Mouse (Mus musculus): ENCODE data around the gene Hs2st1.

The Hs2st1 gene

GRCm38 (mm10) chr3:144569401-144569971 is 495 bp downstream of the Hs2st1 start:
- CTCF ChIA-PET = interaction anchor here in 3 of 4 experiments (0.9 to 1.2 kb wide), 3 partner anchors 102 to 150 kb away, joined by 4 to 5 read pairs (median 5); partner anchors contain the start of gene Sh3glb1 (in 1 of the 3)
- POLR2A ChIA-PET = interaction anchor here in 3 of 4 experiments (0.6 to 8.4 kb wide), 44 partner anchors 8 to 1687 kb away, joined by 3 to 60 read pairs (median 4); partner anchors contain the start of gene Odf2l (in 2 of the 3)

- ChIA-PET CTCF (interaction anchor here in 2 of 4 experiments (0.9 to 1.2 kb wide), 2 partner anchors 115 to 151 kb away, joined by 4 to 5 read pairs; partner anchors contain the start of gene Sh3glb1 (in 1 of the 2)), POLR2A (interaction anchor here in 3 of 4 experiments (0.7 to 8.4 kb wide), 25 partner anchors 8 to 1686 kb away, joined by 3 to 60 read pairs (median 5); no protein-coding TSS in a partner anchor)
Measured at GRCm38 (mm10) chr3:144568861-144569361, 1.1 kb downstream of the Hs2st1 start.

- ChIA-PET CTCF (interaction anchor here in 1 of 4 experiments (0.6 kb wide), 1 partner anchor 21 kb away, joined by 3 read pairs; no protein-coding TSS in a partner anchor), POLR2A (interaction anchor here in 3 of 4 experiments (0.5 to 8.4 kb wide), 5 partner anchors 11 to 155 kb away, joined by 3 to 60 read pairs (median 3); no protein-coding TSS in a partner anchor)
Measured at GRCm38 (mm10) chr3:144565212-144565611, 4.8 kb downstream of the Hs2st1 start.

DNA sequence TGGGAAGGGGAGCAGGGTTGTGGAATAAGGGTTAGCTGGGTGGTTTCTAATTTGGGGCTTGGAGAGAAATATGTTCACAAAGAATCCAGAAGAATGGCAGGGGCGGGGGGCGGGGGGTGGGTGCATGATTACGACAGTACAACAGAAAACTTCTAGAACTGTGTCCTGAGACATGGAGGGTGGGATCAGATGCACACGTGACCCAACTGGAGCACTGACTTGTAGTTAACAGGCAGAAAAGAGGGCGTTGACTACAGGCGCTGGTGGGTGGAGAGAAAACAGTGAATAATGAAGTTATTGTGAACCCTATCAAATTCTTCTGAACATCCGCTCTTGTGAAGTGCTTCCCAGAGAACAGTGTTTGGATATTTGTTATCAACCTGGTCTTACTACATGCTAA is 6.1 kb downstream of the Hs2st1 start:
- POLR2A ChIA-PET = interaction anchor here in 3 of 4 experiments (0.6 to 8.4 kb wide), 6 partner anchors 9 to 84 kb away, joined by 3 to 60 read pairs (median 4); no protein-coding TSS in a partner anchor
- CTCF ChIA-PET = no interaction called here

GRCm38 (mm10) chr3:144561511-144562250 is 8.3 kb downstream of the Hs2st1 start:
- ChIA-PET CTCF (no interaction called here), POLR2A (interaction anchor here in 3 of 4 experiments (1.0 to 4.2 kb wide), 5 partner anchors 8 to 31 kb away, joined by 3 to 22 read pairs (median 3); partner anchors contain the start of genes Hs2st1 (in 2 of the 3) and Selenof (in 2 of the 3))

DNA sequence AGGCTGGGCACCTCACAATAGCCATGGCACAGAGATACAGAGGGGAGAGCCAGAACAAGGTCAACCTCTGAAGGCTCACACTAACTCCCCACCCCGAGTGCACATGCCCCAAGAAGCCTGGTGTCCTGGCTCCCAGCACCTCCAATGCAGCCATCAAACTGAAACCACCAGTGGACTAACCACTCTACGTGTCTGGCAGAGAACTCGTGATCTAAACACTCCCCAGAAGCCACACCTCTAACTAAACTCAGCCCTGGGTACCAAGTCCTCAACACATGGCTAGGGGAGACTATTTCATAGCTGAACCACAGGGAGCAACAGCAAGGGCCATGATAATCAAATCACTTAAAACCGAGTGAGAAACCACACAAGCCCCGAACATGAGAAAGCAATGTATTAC is 11.7 kb downstream of the Hs2st1 start:
- POLR2A ChIA-PET = interaction anchor here in 3 of 4 experiments (1.0 to 4.2 kb wide), 3 partner anchors 9 to 12 kb away, joined by 3 to 22 read pairs (median 8); partner anchors contain the start of genes Hs2st1 (in 2 of the 3) and Selenof (in 2 of the 3)

GRCm38 (mm10) chr3:144556625-144557324 is 13.2 kb downstream of the Hs2st1 start:
- ChIA-PET POLR2A (interaction anchor here in 3 of 4 experiments (0.6 to 6.3 kb wide), 9 partner anchors 9 to 1868 kb away, joined by 3 to 60 read pairs (median 3); partner anchors contain the start of genes Hs2st1 (in 2 of the 3) and Selenof (in 2 of the 3)), CTCF (interaction anchor here in 1 of 4 experiments (0.5 kb wide), 1 partner anchor 9 kb away, joined by 3 read pairs; no protein-coding TSS in a partner anchor)

More for the DNA sequence above, 11.7 kb downstream of the Hs2st1 start:
- CTCF ChIA-PET = no interaction called here

DNA sequence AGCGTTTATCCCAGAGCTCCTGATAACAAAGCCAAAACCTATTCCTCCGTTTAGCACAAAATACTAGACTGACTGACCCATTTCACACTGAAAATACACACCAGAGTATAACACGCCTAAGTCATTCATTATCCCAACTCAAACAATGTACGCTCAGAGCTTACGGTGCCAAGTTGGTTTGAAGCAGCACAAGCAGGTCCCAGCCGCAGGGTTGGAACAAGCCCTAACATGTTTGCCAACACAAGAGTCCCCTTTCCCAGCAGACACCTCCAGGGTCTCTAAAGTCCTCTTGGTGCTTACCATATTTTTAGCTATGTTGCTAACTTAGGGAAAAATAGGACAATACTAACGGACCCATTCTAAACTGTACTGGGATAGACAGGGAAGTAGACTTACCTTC is 14.8 kb downstream of the Hs2st1 start:
- ChIA-PET POLR2A (interaction anchor here in 3 of 4 experiments (0.6 to 6.3 kb wide), 9 partner anchors 9 to 196 kb away, joined by 3 to 60 read pairs (median 4); partner anchors contain the start of genes Hs2st1 (in 2 of the 3) and Selenof (in 2 of the 3)), CTCF (no interaction called here)

DNA sequence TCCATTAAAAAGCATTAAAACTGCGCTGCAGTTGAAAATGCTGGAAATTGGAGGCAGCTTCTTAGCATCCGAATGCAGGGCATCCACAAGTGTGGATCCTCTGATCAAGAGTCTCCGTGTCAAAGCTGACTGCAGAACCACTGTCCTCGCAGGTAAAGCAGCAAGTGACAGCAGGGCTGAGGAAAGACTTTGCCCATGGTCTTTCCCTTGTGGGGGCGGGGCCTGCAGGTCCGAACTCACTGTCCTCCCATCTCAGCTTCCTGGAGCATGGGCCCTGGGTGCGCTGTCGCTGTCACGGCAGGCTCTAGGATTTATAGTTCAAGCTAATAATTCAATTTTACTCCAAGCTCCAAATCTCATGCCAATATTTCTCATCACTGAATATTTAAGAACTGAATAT is 15.5 kb downstream of the Hs2st1 start:
- ChIA-PET POLR2A (interaction anchor here in 3 of 4 experiments (0.7 to 6.3 kb wide), 12 partner anchors 8 to 85 kb away, joined by 3 to 60 read pairs (median 4); partner anchors contain the start of genes Hs2st1 (in 3 of the 3) and Selenof (in 3 of the 3)), CTCF (no interaction called here)

DNA sequence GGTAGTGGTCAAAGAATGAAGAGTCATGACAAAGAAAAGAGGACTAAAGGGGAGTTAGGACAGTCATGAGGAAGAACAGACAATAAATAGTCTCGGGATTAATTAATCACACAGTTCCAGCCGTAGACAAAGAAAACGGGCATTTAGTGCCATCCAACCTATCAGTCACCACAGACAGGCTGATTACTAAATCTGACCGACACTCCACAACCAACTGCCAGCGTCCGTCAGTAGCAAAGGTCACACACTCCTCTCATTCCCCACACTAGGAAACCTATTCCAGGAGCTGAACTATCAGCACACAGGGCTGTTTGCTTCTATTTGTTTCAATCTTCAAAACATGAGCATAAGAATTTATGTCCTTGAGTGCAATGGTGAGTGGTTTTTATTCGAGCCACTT is 16.0 kb downstream of the Hs2st1 start:
- CTCF ChIA-PET = no interaction called here
- POLR2A ChIA-PET = interaction anchor here in 3 of 4 experiments (0.7 to 6.3 kb wide), 10 partner anchors 10 to 36 kb away, joined by 3 to 60 read pairs (median 4); partner anchors contain the start of genes Hs2st1 (in 3 of the 3) and Selenof (in 3 of the 3)

DNA sequence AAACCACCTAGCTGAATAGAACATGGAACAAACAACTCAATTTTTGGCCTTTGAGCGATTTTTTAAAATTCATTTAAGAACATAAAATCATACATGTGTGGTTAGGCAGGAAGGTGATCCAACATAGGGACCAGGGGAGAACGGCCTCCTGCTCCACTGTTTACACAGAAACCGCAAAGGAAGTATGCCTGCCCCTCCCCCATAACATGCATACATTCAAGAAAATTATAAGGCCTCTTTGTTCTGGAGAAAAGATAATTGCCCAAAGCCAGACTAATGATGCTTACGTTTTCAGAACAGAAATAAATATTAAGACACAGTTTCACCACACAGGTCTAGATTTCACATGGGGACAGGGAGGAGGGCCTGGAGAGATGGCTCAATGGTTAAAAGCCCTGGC is 18.6 kb downstream of the Hs2st1 start:
- CTCF ChIA-PET = interaction anchor here in 1 of 4 experiments (0.5 kb wide), 1 partner anchor 168 kb away, joined by 3 read pairs; no protein-coding TSS in a partner anchor
- POLR2A ChIA-PET = interaction anchor here in 2 of 4 experiments (0.7 to 6.3 kb wide), 6 partner anchors 12 to 35 kb away, joined by 3 to 60 read pairs (median 4); partner anchors contain the start of genes Hs2st1 (in 2 of the 2) and Selenof (in 2 of the 2)

- POLR2A ChIA-PET = interaction anchor here in 2 of 4 experiments (0.7 to 1.9 kb wide), 7 partner anchors 11 to 36 kb away, joined by 3 to 5 read pairs (median 3); no protein-coding TSS in a partner anchor
- CTCF ChIA-PET = no interaction called here
Measured at GRCm38 (mm10) chr3:144550659-144551058, 19.3 kb downstream of the Hs2st1 start.

DNA sequence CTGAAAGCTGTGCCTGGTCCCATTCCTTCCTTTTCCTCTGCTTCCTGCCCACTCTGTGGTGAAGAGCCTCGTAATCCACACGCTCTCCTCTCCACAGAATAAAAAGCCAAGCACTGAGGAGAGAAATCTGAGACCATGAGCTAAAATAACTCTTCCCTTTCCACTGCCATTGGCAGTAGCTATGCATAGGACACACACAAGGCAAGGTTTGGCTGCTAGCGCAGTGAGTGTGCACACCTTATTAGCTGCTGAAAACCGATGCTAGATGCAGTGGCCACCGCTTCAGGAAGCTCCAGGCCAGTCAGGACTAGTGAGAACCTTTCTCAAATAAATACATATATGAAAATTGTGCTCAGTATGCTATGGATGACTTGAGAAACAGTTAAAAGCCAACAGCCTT is 19.9 kb downstream of the Hs2st1 start:
- ChIA-PET CTCF (no interaction called here), POLR2A (interaction anchor here in 2 of 4 experiments (0.9 to 1.9 kb wide), 5 partner anchors 11 to 21 kb away, joined by 3 to 5 read pairs (median 4); no protein-coding TSS in a partner anchor)

GRCm38 (mm10) chr3:144548186-144548845 is 21.7 kb downstream of the Hs2st1 start:
- POLR2A ChIA-PET = interaction anchor here in 2 of 4 experiments (1.4 to 1.9 kb wide), 2 partner anchors 13 to 20 kb away, joined by 4 to 5 read pairs; no protein-coding TSS in a partner anchor

GRCm38 (mm10) chr3:144546490-144546889 is 23.5 kb downstream of the Hs2st1 start:
- CTCF ChIA-PET = no interaction called here
- POLR2A ChIA-PET = interaction anchor here in 1 of 4 experiments (0.8 to 1.4 kb wide), 2 partner anchors 9 to 21 kb away, joined by 3 read pairs; no protein-coding TSS in a partner anchor

More at GRCm38 (mm10) chr3:144548186-144548845, 21.7 kb downstream of the Hs2st1 start:
- CTCF ChIA-PET = no interaction called here

DNA sequence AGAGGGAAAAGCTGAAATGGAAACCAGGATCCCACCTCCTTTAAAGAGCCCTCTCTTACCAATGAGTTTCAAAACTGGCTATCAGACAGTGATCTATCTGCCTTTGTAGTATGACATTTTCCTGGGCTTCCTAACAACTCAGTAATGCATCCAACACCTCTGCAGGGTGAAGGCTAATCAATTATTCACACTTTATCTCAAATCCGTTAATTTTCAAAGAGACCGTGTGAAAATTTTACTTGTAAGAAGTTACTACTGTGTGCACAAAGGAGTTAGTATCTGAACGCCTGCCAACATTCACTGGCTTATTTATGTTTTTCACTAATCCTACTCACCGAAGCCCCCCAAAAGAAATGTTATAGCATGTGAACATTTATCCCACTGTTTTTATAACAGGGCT is 24.1 kb downstream of the Hs2st1 start:
- POLR2A ChIA-PET = interaction anchor here in 1 of 4 experiments (0.8 to 1.4 kb wide), 2 partner anchors 9 to 20 kb away, joined by 3 read pairs; no protein-coding TSS in a partner anchor
- CTCF ChIA-PET = no interaction called here

GRCm38 (mm10) chr3:144545152-144545551 is 24.8 kb downstream of the Hs2st1 start:
- ChIA-PET CTCF (no interaction called here), POLR2A (interaction anchor here in 1 of 4 experiments (1.0 kb wide), 1 partner anchor 13 kb away, joined by 3 read pairs; no protein-coding TSS in a partner anchor)
